Mouse (Mus musculus): ENCODE results near the gene Psap.

Psap gene

DNA sequence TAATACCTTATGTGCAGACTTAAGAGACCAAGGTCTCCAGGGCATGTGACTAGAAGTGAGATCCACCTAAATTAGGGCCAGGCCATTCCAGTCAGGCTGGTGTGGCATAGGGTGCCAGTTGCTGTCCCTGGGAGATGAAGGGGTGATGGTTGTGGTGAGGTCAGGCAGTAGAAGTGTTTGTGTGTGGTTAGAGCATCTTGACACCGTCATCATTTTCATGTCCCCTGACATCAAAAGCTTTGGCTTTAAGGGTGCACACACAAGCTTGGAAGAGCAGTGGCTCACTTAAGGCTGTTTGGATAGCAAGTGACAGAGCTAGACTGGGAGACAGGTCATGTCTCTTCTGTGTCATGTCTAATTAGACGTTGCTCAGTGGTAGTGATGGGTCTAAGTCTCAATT, 10.3 kb downstream of the Psap start:
- DNase-seq (ENCODE audit: extremely low read depth, low read depth), result no peak

DNA sequence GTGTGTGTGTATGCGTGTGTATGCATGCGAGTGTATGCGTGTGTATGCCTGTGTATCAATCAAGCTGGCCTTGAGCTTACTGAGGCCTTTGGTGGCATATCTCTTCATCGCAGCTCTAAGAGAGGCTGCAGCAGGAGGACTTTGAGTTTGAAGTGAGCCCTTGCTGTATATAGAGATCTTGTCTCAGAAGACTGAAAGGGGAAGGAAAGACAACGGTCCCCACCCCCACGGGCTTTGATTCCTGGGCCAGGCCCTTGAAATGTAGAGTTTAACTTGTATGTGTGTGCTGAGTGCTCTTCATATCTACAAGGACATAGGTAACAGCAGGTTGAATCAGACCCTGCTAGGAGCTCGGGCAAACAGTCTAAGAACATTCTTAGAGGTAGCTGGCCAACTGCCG, 11.8 kb downstream of the Psap start:
- DNase-seq (ENCODE audit: extremely low read depth, low read depth), result peak; percentile 62

DNA sequence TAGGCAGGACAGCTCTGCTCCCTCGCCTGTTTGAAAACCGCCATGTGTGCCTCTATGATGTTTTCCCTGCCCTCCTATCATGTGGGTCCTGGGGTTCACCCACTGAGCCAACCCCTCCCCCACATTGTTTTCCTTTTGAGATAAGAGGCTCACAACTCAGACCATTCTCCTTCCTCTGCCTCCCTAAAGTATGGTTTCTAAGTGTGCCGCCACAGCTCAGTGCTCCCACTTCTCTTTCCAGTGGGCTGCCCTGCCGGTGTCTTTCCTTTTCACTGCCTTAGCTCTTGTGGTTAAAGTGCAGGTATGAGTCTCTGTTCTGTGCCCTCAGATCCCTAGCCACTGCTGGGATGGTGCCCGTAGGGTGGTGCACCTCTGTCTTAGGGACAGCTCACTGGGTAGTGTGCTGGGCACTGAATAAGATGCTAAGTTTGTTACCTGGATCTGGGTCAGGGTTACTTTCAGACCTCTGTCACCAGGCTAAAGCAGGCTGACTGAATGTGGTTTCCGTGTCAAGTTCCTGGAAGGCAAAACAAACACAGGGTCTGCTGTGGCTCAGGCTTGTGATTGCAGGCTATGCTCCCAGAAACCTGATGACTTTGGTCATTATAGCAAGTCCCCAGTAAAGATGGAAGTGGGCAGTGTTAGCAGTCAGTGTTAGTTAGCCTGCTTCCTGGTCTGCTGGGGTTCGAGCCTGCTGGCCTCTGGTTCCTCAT, 12.8 kb downstream of the Psap start:
- DNase-seq (ENCODE audit: extremely low read depth, low read depth), result peak; percentile 38

DNA sequence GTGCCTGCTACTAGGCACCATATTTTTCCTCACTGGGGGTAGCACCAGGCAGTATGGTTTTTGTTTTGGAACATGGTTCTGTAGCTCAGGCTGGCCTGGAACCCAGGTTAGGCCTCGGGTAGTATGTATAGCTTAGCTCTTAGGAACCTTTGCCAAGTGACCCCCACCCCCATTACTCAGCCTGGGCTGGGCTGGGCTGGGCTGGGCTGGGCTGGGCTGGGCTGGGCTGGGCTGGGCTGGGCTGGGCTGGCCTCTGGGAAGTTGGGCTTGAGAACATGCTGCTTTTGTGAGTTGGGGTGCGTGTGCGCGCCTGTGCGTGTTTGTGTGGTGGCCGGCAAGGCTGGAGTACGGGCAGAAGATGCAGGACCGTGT, 13.3 kb downstream of the Psap start:
- DNase-seq (ENCODE audit: extremely low read depth, low read depth), result no peak

DNA sequence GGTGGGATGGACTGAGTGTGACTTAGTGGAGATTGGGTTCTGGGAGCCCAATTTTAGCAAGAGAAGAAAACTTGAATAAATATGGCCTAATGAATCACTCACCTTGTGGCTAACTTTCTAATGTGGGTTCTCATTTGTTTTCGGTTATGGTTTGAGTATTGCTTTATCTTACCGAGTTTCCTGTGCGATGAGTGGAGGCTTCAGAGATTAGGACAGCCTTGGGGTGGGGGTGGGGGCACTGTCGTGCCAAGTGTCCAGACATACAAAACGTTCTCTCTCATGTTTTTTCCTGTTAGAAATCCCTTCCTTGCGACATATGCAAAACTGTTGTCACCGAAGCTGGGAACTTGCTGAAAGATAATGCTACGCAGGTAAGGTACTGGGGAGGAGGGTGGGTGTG, 14.8 kb downstream of the Psap start:
- no peak for DNase-seq (ENCODE audit: extremely low read depth, low read depth)

DNA sequence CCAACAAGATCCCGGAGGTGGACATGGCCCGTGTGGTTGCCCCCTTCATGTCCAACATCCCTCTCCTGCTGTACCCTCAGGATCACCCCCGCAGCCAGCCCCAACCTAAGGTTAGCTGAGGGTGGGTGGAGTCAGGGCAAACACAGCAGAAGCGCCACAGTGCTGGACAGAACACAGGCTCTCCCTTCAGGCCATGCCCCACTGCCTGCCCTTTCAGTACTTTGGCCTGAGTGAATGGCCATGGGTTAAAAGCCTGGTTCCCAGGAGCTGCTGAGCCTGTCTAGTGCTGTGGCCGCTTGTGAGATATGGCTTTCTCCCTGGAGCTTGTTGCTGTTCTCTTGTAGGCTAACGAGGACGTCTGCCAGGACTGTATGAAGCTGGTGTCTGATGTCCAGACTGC, 17.2 kb downstream of the Psap start:
- no peak for DNase-seq (ENCODE audit: extremely low read depth, low read depth)

DNA sequence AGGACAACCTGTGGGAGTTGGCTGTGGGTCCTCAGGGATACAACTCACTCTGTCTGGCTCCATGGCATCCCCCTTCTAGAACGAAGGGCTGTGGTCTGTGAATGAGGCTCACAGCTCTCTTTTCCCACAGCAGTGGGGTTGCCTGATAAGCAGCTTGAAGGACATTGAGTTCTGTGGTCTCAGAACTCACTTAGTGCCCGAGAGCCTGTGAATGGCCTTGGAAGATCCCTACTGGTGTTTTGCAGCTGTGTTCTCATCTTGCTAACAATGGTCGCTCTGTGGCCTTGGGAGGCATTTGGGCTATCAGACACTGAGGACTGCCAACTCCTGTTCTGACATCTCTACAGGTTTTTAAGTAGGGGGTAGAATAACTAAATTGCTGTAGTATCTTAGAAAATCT, 17.9 kb downstream of the Psap start:
- DNase-seq (ENCODE audit: extremely low read depth, low read depth), result no peak

DNA sequence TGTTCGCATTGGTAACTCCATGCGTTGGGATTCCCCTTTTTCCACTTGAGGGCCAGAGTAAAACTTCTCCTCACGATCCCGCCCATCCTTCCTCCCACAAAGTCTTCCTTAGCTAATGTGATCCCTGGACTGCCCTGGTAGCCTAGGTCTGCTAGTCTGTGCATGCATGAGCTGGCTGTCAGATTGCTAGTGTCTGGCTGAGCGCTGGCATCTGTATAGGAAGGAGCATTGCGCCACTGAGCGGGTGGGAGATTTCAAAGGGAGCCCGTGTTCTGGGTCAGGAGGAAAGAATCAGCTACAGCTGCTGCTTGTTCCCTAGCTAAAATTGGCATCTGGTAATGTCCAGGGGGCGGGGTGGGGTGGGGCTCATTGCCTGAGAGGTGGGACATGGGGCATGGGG, 18.6 kb downstream of the Psap start:
- DNase-seq (ENCODE audit: extremely low read depth, low read depth), result no peak

DNA sequence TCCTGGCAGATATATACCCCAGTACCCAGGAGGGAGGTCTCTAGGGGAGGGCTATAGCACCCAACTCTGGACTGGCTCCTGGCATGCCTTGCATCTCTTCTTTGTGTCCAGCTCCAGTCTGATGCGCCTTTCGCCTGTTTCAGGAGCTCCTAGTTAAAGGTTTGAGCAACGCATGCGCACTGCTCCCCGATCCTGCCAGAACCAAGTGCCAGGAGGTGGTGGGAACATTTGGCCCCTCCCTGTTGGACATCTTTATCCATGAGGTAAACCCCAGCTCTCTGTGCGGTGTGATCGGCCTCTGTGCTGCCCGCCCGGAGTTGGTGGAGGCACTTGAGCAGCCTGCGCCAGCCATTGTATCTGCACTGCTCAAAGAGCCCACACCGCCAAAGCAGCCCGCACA, 22.2 kb downstream of the Psap start:
- DNase-seq (ENCODE audit: extremely low read depth, low read depth), result no peak

DNA sequence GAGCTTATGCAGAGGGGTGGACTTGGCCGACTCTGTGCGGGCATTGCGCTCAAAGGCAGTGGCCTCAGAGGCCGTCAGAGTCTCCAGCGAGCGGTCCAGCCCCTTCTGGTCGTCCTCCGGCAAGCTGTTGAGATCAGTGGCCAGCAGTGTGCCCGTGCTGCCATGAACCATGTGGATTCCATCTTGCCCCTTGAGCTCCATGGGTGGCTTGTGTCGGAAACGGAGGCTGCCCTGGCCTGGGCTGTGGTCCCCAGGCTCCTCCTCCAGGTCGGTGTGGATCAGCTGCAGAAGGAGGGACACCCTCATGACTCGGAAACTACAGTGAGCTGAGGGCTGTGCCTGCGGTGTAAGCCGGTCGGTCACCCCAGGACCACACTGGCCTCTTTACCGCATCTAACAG, 26.0 kb downstream of the Psap start:
- DNase-seq (ENCODE audit: extremely low read depth, low read depth), result no peak

DNA sequence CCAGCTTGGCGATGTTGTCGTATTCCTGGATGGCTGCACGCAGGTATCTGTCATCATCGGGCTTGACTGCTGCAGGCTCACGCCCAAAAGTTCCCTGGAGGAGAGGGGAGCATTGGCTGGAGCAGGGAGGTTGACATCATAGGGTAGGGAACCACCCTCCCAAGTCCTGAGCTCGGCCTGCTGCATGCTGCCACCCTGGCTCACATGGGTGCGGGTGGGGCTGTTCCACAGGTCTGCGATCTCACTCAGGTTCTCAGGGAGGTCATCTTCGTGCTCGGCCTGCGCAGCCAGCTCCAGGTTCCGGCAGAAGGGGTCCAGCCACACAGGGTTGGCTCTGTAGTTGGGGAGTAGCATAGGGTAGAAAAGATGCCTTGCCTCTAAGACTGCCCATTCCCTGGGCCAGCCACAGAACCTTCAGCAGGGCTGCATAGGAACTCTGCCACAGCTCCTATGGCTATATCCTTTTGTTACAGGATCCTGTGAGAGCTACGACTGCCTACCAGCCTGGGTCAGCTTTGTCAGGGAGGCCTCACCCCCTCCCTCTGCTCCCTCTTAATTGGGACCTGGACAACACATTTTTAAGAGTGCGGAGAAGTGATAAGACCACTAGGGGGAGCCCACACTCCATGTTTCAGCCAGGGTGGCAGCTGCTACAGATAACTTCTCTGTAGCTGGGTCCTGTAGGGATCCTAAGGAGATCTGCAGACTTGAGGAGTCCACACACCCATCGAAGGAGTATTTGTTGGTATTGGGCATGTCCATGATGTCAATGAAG, 27.6 kb downstream of the Psap start:
- DNase-seq (ENCODE audit: extremely low read depth, low read depth), result peak; percentile 52

DNA sequence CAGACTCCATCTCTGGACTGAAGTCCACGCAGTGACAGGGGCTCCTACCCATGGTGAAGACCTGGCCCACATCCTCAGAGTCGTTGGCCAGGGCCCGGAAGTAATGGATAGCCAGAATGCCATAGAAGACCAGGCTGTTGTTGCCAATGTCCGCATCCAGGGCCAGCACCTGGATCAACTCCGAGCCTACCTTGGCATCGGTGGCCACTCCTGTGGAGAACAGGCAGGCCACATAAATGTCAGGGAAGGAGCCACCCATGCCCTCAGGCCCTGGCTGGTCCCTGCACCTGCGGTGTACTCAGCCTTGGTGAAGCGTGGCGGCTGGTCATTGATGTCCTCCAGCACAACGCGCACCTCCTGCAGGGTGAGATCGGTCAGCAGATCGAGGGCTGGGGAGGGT, 33.2 kb downstream of the Psap start:
- DNase-seq (ENCODE audit: extremely low read depth, low read depth), result no peak

DNA sequence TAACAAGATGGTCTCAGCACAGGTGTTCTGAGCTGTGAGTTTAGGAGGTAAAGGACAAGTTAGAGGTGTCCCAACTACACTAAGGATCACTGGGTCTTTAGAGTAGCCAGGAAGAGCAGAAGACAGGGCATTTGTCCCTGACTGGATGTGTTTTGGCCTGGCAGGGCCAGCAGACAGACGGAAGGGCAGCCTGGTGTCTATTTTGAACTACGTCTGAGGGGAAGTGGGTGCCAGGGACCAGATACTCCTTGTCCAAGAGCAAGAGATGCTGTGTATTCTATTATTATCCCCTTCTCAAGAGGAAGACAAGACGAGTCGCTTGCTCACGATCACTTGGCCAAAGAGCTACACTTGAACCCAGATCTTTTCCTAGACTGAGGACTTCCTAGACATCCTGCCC, 36.2 kb downstream of the Psap start:
- no peak for DNase-seq (ENCODE audit: extremely low read depth, low read depth)

DNA sequence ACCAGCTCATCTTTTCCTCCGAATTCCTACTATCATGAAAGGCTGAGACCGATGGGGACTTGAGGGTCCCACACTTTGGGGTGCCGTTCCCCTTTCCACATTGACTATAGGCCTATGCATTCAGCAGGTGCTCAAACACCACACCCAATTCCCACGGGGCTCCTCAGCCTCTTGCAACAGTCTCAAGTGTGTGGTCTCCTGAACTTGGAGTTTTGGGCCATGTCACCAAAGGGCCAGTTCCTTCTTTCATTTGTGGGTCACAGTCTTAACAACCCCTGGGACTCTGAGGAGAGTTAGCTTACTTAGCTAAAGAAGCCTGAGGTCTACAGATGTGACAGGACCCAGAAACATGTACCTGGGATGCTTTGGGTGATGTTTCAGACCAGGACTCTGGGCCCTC, 38.7 kb downstream of the Psap start:
- DNase-seq (ENCODE audit: extremely low read depth, low read depth), result no peak

DNA sequence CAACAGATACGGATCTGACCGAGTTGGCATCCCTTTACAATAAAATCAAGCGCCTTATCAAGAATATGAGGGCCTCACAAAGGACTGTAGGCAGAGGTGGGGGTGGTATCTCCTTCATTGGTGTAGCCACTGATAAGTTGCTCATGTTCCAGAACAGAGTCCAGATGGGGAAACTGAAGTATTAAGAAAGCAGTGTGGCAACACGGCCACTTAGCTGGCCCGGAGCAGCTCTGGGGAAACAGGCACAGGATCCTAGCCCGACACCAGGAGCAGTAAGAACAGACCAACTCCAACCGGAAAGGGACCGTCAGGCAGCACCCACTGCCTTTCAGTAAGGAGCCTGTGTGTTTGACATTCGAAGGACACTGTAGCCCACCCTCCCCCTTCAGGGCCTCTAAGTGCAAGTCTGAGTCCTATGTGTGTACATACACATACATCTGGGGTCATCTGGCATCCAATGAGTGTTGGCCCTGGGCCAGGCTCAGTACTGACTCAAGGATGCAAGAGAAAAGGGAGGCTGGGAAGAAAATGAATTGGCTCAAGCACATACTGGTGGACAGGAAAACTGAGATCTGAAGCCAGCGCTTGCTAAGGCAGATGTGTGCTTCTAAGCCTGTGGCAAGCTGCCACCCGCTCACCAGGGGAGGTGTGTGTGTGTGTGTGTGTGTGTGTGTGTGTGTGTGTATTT, 51.7 kb downstream of the Psap start:
- DNase-seq (ENCODE audit: extremely low read depth, low read depth), result no peak

DNA sequence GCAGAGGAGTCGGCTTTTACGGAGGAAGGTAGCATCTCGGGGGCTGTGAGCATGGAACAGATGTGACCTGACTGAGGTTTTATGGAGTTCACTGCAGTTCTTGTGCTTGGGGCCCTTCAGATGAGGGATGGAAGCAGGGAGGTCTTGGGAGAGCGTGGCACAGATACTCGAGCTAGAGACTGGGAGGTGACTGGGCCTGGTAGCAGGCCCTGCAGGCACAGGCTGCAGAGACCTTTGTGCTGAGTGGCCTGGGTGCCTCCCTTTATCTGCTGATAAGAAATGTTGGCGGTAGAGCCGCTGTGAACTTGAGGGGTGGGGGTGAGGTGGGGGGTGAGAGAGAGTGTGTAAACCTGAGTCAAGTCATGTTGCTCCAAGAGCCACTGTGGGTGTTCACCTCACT, 57.2 kb downstream of the Psap start:
- DNase-seq (ENCODE audit: extremely low read depth, low read depth), result no peak

DNA sequence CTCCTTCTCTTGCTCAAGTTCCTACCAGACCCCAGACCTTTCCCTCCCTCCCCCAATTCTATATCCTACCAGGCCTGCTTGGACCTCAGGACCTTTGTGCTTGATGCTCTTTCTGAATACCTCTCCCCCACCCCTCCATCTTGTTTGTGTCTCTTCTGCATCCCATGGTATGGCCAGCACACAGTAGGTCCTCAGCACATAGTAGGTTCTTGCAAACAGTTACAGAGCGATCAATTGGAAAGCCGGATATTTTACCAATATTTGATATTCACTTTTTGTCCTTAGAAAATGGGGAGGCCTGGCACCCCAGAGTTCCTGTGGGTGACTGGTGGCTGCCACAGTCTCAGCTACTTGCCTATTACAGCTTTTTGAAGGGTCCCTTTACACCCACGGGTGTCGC, 57.6 kb downstream of the Psap start:
- no peak for DNase-seq (ENCODE audit: extremely low read depth, low read depth)

DNA sequence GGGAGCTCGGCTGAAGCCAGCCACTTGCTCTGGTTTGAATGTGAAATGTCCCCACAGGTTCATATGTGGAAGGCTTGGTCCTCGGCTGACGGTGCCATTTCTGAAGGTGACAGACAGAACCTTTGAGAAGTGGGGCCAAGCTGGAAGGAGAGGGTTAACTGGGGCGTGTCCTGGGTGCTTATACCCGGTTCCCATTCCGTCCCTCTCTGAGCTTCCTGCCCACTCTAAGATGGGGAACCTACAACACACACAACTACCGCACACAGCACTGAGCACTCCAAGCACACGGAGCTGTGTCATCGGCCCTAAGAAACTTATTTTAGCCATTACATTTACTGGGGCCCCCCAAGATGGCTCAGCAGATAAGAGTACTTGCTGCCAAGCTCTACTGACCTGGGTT, 64.1 kb downstream of the Psap start:
- DNase-seq (ENCODE audit: extremely low read depth, low read depth), result no peak

DNA sequence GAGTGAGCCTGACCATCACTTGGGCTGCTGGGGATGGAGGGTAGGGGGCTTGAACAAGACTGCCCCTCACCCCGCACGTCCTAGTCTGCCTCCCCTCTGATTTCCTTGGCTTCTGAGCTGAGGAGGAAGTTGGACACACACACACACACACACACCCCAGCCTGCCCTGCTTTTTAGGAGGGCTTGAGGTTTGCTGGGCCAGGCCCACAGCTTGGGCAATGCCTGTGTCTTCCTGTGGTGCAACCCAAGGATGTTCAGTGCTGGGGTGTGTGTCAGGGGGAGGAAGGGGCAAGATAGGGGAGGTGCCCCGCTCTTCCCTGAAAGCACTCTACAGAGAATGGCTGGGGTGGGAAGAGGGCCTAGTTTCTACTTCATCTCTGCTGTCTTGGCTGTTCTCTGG, 66.7 kb downstream of the Psap start:
- DNase-seq (ENCODE audit: extremely low read depth, low read depth), result no peak

DNA sequence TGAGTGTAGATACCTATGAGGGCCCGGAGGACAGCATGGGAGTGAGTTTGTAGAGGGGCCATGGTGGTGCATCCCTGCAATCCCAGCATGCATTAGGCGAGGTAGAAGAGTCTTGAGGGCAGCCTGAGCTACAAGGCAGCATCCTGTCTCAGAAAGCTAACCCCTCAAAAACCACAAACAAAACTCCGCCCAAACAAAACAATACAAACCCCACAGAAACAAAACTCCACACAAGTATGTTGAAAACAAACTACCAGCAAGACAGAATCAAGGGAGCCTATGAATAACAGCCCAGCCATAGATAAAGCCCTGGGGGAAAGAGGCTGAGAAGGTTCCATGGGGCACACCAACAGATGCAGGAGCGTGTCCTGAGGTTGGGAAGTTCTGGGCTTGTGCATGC, 68.6 kb downstream of the Psap start:
- DNase-seq (ENCODE audit: extremely low read depth, low read depth), result no peak

DNA sequence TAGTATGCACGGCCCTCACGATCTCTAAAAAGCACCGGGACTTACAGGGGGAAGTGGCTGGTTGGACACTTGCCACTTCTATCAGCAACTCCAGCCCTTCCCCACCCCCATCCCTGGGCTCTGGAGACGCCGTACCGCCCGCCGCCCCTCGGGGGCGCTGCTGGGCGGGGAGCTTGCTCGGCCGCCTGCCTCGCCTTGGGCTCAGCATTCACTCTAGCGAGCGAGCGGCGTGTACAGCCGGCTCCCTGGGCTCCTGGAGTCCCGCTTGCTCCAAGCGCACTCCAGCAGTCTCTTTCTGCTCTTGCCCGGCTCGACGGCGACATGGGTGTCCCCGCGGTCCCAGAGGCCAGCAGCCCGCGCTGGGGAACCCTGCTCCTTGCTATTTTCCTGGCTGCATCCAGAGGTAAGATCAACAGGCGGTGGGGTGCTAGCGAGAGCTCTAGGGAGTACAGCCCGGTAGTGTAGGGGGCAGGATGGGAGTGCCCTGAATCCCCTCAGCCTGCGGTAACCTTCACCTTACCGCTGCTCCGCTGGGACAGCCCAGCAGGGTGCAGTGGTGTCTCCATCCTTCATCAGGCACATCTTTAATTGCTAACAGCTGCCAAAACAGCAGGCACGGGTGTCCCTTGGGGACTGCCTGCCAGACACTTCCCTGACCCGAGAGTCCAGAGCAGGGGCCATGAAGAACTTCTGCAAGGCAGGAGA, 69.4 kb downstream of the Psap start, which contains the start of gene Vsir:
Gene Vsir, plus strand, starts transcription at position 151 of the 705 bp plus-strand sequence.
- DNase-seq (ENCODE audit: extremely low read depth, low read depth), result peak; percentile 80
